Mouse (Mus musculus) erythroblast, embryonic 14.5 days (primary cell): Measurements from ENCODE around the gene Cblb.

Source experiments
- GATA1 ChIP-seq: IDR thresholded peaks from 2 replicates; pipeline ENCODE4 v1.6.1; 2012; ENCODE audit warnings: low read length, inconsistent platforms, mixed read lengths
- TAL1 ChIP-seq: IDR thresholded peaks from 3 replicates; pipeline ENCODE4 v1.6.1; 2012; ENCODE audit warnings: low read length, inconsistent platforms, mixed read lengths

DNA sequence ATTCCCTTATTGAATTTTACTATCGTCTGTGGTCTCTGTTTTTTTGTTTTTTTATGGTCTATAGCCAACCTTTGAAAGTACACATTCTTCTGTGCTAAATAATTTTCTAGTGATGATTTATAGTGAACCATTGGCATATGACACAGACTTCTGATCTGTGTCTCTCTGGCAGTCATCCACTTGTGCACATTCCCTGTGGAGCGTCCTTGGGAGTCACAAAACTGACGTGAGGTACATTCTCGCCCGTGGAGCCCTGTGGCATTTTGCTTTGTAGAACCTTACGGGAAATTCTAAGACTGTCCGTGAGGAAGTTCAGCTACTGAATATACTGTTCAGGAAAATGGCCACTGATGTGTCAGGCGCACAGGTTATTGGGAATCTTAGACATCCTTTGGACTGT lies 20.1 kb downstream of the Cblb start:
- TF ChIP-seq TAL1 (no peak), GATA1 (no peak)
